Mouse (Mus musculus): Measurements from ENCODE around the gene Igflr1. TPM values are rescaled to one million over a fixed set of nuclear protein-coding genes. Genes with fewer than 3 reads are reported as not detected.

The Igflr1 gene
- 0.99 and 1.9 TPM in 2 replicates for total RNA-seq (2014; rRNA removed)
- 3.1 and 5.6 TPM in 2 replicates for polyA plus RNA-seq (2015; fragmentation: Nextera tagmentation; extraction: Ambion mirVana)

GRCm38 (mm10) chr7:30564970-30565571 lies at the start of gene Igflr1:
Gene Igflr1, plus strand, starts transcription at chr7:30565427.
- H3K27ac ChIP-seq (ENCODE audit: low read depth, low read length): no peak within 1 kb of the TSS
- WGBS: 95% methylated on average over 12 of the region's 12 CpGs
- H3K9me3 ChIP-seq (ENCODE audit: low read length): no peaks in the 10 kb centered on the region
- no peak for ATAC-seq (ENCODE audit: low FRiP score)
- no peaks in the 10 kb centered on the region for H3K4me1 ChIP-seq (ENCODE audit: insufficient read depth, low read length)
- H3K27me3 ChIP-seq (ENCODE audit: insufficient read depth, low read length): no peaks in the 10 kb centered on the region
- H3K9ac ChIP-seq (replicated peaks; ENCODE audit: low read length, poor library complexity, severe bottlenecking): no peak within 1 kb of the TSS
- H3K4me3 ChIP-seq (ENCODE audit: low read depth, low read length): no peak within 1 kb of the TSS
- H3K36me3 ChIP-seq (ENCODE audit: insufficient read depth, low read length): peaks cover 41% of the 10 kb centered on the region
- H3K4me2 ChIP-seq (ENCODE audit: low read depth, low read length, poor library complexity, severe bottlenecking): no peak within 1 kb of the TSS; the same call in 1 of the 2 replicates
- no peak for TF ChIP-seq CTCF (IDR thresholded peaks at IDR 0.05)
- DNase-seq (ENCODE audit: low spot score): no peak

GRCm38 (mm10) chr7:30518325-30518724 lies 46.9 kb upstream of the Igflr1 start:
- H3K36me3 ChIP-seq (ENCODE audit: insufficient read depth, low read length): peaks cover 8% of the 10 kb centered on the region
- H3K27me3 ChIP-seq (ENCODE audit: insufficient read depth, low read length): no peaks in the 10 kb centered on the region
- H3K4me3 ChIP-seq (ENCODE audit: low read depth, low read length): no peak overlapping the region
- H3K9me3 ChIP-seq (ENCODE audit: low read length): no peaks in the 10 kb centered on the region
- DNase-seq (ENCODE audit: low spot score) (no peak), ATAC-seq (ENCODE audit: low FRiP score) (no peak)
- H3K9ac ChIP-seq (replicated peaks; ENCODE audit: low read length, poor library complexity, severe bottlenecking): no peak overlapping the region
- H3K27ac ChIP-seq (ENCODE audit: low read depth, low read length): no peak overlapping the region
- no peaks in the 10 kb centered on the region for H3K4me1 ChIP-seq (ENCODE audit: insufficient read depth, low read length)
- WGBS: 45% methylated on average over 8 of the region's 8 CpGs
- H3K4me2 ChIP-seq (ENCODE audit: low read depth, low read length, poor library complexity, severe bottlenecking): no peak overlapping the region
- TF ChIP-seq CTCF (IDR thresholded peaks at IDR 0.05): no peak

- no peak overlapping the region for H3K9ac ChIP-seq (replicated peaks; ENCODE audit: low read length, poor library complexity, severe bottlenecking)
- H3K4me2 ChIP-seq (ENCODE audit: low read depth, low read length, poor library complexity, severe bottlenecking): no peak overlapping the region
- H3K36me3 ChIP-seq (ENCODE audit: insufficient read depth, low read length): peaks cover 26% of the 10 kb centered on the region
- H3K27ac ChIP-seq (ENCODE audit: low read depth, low read length): no peak overlapping the region
- H3K4me3 ChIP-seq (ENCODE audit: low read depth, low read length): no peak overlapping the region
- H3K27me3 ChIP-seq (ENCODE audit: insufficient read depth, low read length): no peaks in the 10 kb centered on the region
- no peaks in the 10 kb centered on the region for H3K9me3 ChIP-seq (ENCODE audit: low read length)
- no peaks in the 10 kb centered on the region for H3K4me1 ChIP-seq (ENCODE audit: insufficient read depth, low read length)
- ATAC-seq (ENCODE audit: low FRiP score) (0 out of 2 replicates have a peak, but pooled peaks have one; percentile 8), DNase-seq (ENCODE audit: low spot score) (no peak)
- 44% methylated on average over 4 of the region's 4 CpGs for WGBS
- TF ChIP-seq CTCF (IDR thresholded peaks at IDR 0.05): no peak
Observed at GRCm38 (mm10) chr7:30520396-30520795, 44.8 kb upstream of the Igflr1 start.

- H3K4me2 ChIP-seq (ENCODE audit: low read depth, low read length, poor library complexity, severe bottlenecking): no peak overlapping the region
- H3K9ac ChIP-seq (replicated peaks; ENCODE audit: low read length, poor library complexity, severe bottlenecking): no peak overlapping the region
- no peak for TF ChIP-seq CTCF (IDR thresholded peaks at IDR 0.05)
- peaks cover 31% of the 10 kb centered on the region for H3K36me3 ChIP-seq (ENCODE audit: insufficient read depth, low read length)
- H3K27me3 ChIP-seq (ENCODE audit: insufficient read depth, low read length): no peaks in the 10 kb centered on the region
- H3K4me3 ChIP-seq (ENCODE audit: low read depth, low read length): no peak overlapping the region
- peak overlapping the region; percentile 51; the same call in 1 of the 2 replicates for H3K27ac ChIP-seq (ENCODE audit: low read depth, low read length)
- WGBS: 52% methylated on average over 5 of the region's 5 CpGs
- no peak for DNase-seq (ENCODE audit: low spot score)
- H3K9me3 ChIP-seq (ENCODE audit: low read length): no peaks in the 10 kb centered on the region
- ATAC-seq (ENCODE audit: low FRiP score): no peak
- H3K4me1 ChIP-seq (ENCODE audit: insufficient read depth, low read length): no peaks in the 10 kb centered on the region
Observed at GRCm38 (mm10) chr7:30520856-30521255, 44.4 kb upstream of the Igflr1 start.

GRCm38 (mm10) chr7:30522871-30523270 lies 42.4 kb upstream of the Igflr1 start:
- no peak overlapping the region for H3K9ac ChIP-seq (replicated peaks; ENCODE audit: low read length, poor library complexity, severe bottlenecking)
- no peak overlapping the region for H3K27ac ChIP-seq (ENCODE audit: low read depth, low read length)
- WGBS: 79% methylated on average over 10 of the region's 10 CpGs
- no peaks in the 10 kb centered on the region for H3K27me3 ChIP-seq (ENCODE audit: insufficient read depth, low read length)
- DNase-seq (ENCODE audit: low spot score): no peak
- no peaks in the 10 kb centered on the region for H3K9me3 ChIP-seq (ENCODE audit: low read length)
- H3K36me3 ChIP-seq (ENCODE audit: insufficient read depth, low read length): peaks cover 51% of the 10 kb centered on the region
- H3K4me1 ChIP-seq (ENCODE audit: insufficient read depth, low read length): no peaks in the 10 kb centered on the region
- ATAC-seq (ENCODE audit: low FRiP score): no peak
- no peak overlapping the region for H3K4me2 ChIP-seq (ENCODE audit: low read depth, low read length, poor library complexity, severe bottlenecking)
- TF ChIP-seq CTCF (IDR thresholded peaks at IDR 0.05): no peak
- H3K4me3 ChIP-seq (ENCODE audit: low read depth, low read length): no peak overlapping the region

- no peak for ATAC-seq (ENCODE audit: low FRiP score)
- Histone ChIP-seq H3K27ac (ENCODE audit: low read depth, low read length) (no peak overlapping the region), H3K27me3 (ENCODE audit: insufficient read depth, low read length) (no peaks in the 10 kb centered on the region), H3K4me1 (ENCODE audit: insufficient read depth, low read length) (no peaks in the 10 kb centered on the region), H3K9me3 (ENCODE audit: low read length) (no peaks in the 10 kb centered on the region), H3K36me3 (ENCODE audit: insufficient read depth, low read length) (peaks cover 67% of the 10 kb centered on the region), H3K4me3 (ENCODE audit: low read depth, low read length) (no peak overlapping the region), H3K4me2 (ENCODE audit: low read depth, low read length, poor library complexity, severe bottlenecking) (no peak overlapping the region), H3K9ac (replicated peaks; ENCODE audit: low read length, poor library complexity, severe bottlenecking) (no peak overlapping the region)
- TF ChIP-seq CTCF (IDR thresholded peaks at IDR 0.05): no peak
- no peak for DNase-seq (ENCODE audit: low spot score)
- 80% methylated on average over 6 of the region's 6 CpGs for WGBS
Observed at GRCm38 (mm10) chr7:30524487-30524886, 40.7 kb upstream of the Igflr1 start.
